Mouse (Mus musculus) small intestine, adult 2 months (tissue): ENCODE measurements at regions not wholly inside any gene's neighbourhood (a gene's known extent, or its start where the extent isn't known, plus 50 kb on each side); places are given as distances from the start of the nearest gene placed in this dataset.

Experiments
- CTCF ChIP-seq: fragments of 200-500 bp; IDR thresholded peaks from 2 replicates; pipeline ENCODE4 v1.5.1; 2012; ENCODE audit warnings: low read depth, mild to moderate bottlenecking, control low read depth, inconsistent platforms, low read length, moderate library complexity, mixed read lengths; ENCODE audit not compliant: insufficient replicate concordance, insufficient read length; ENCODE audit errors: extremely low read depth
- POLR2A ChIP-seq: fragments of 200-500 bp; IDR thresholded peaks from 2 replicates; pipeline ENCODE4 v1.6.1; 2012; ENCODE audit warnings: low read depth, mild to moderate bottlenecking, control low read depth, inconsistent platforms, low read length, moderate library complexity

- TF ChIP-seq CTCF (no peak), POLR2A (no peak)
These were observed 320.1 kb upstream of the Mpdz start for GRCm38 (mm10) chr4:81762592-81763229.
